Mouse (Mus musculus) urinary bladder, postnatal 4 days (tissue): ENCODE data around the gene Gng10.
A peak's percentile ranks its signal among the peaks of the same experiment; 100 is the strongest.

ENCODE experiments used
- DNase-seq, 2 experiments: peaks; one replicate each; pipeline ENCODE4 v3.0.0; 2021 to 2022; ENCODE audit warnings: low spot score in 2 of 2

Gng10 gene

DNA sequence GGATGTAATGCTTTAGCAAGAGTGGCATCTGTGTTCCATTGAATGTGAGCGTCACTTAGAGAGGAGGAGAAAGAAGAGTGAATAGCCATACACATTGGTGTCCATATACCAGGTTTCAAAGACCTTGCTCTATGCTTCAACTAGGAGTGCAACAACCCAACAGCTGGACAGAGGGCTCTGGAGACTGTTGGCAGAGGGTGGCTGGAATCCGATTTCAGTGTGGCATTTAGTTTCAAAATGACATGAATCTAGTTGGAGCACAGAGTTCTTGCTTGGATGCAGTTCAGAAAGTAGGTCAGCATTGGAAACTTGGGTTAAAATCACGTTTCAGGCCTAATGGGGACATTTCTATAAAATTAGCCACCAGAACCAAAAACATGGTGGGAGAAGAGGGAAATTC lies 19.7 kb upstream of the Gng10 start:
- DNase-seq, result no peak

DNA sequence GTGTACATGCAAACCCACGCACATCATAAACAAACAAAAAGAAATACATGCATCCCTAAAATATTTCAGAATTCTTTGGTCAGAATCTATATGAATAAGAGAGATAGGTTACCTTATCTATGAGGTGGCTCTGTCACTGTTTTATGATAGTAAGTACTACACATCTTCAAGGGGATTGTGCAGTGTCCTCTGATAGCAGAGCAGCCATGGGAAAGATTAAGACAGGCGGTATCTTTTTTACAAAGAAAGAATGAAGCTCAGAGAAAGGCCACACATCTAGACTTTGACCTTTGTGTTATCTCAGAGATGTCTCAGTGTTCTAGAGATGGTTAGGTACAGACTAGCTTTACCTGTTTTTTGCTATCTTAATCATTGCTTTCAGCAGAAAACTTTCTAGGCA lies 18.0 kb upstream of the Gng10 start:
- DNase-seq, result no peak

GRCm38 (mm10) chr4:59034325-59034917 lies 467 bp upstream of the Gng10 start:
- DNase-seq, result no peak

DNA sequence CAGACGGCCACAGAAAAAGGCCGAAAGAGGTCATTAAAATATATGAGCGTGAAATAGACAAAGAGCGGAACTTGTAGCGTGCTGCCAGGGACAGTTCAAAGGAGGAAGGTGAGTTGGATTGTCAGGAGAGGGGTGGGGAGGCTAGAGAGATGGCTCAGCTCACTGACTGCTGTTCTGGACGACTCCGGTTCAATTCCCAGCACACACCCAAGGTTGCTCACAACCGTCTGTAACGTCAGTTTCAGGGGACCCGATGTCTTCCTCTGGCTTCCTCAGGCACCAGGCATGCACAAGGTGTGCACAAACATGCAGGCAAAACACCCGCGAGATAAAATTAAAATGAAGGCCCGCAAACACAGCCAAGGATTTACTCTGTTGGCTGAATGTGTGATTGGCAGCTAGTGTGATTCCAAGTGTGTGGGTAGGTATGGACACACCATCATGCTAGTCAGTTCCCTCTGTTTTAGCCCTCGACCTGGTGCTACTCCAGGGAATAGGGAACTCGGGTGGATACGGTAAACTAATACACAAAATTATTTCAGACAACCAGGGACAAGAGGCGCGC lies 980 bp downstream of the Gng10 start:
- DNase-seq, result no peak

DNA sequence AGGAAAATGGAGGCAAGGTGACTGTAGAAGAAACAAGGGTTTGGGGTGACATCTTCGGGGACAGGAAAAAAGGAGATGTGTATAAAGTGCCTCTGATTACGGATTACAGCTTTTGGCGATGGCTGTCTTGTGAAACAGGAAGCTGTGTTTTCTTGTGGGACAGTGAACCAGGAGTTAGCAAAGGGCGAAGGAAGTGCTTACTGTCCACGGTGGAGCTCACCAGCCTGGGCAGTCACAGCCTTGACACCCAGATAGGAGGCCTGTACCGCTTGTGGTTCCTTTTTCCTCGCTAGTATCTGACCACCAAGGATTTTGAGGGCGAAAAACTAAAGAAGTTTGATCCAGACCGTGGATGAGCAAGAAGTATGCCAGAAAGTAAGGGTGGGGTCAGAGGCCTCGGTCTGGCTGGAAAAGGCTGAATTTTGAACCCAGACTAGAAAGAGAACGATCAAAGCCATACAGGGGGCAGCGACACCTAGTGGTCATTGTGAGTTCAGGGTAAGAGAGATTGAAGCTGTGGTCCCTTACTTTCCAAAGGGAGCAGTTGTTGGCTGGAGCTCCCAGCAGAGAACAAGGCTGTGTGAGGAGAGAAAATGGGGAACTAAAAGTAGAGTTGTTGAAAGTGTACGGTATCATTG lies 1.7 kb downstream of the Gng10 start:
- DNase-seq, result peak; percentile 55 to 71

DNA sequence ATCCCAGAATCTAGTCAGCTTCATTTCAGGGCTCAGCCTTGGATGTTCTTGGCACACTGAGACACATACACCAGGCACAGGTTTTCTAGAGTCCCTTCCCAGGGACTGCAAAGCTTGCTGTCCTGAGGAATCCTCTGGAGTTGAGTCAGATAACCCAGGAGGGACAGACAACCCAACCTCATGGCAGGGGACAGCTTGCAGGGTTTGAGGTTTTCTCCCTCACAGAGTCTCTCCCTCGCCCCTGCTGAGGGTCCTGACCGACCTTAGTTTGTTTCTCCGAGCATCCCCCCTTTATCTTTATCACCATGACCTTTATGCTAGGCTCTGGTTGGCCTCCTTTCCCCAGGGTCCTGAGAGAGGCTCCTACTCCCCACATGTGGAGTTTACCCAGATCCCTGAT lies 2.6 kb downstream of the Gng10 start:
- no peak for DNase-seq

DNA sequence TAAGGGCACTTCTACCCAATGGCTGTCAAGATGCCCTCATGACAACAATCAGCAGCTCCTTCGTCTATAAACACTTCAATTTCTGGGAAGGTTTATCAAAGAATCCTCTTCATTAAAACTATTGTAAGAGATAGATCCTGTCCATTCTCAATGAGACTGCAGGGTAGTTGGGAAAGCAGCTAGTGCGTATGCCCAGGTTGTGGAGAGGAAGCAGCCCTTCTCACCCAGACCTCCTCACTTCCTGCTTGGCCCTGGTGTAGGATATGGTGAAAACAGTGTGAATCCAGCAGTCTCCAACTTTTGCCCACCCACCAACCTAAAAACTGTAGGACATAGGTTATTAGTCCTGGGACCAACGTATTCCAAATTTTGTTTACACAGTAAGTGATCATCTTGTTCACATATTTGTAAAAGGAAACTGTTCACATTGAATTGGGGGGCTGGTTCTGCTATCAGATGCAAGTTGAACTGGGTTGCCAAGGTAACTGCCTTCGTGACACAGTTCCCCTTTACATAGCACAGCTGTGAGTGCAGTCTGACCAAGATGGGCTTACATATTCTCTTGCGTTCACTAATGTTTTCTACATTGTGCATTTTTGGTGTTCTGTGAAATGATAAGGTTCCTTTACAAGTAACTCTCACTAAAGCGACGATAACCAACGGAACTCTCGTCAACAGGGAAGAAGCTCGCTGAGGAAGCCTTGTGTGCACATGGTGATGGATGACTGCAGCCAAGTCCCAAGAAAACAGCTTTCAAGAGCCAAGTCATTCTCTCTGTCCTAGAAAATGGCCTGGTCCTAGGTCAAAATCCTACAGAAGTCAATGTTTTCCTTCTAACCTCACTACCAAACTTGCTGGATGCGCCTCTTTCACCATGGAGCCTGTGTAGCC lies 5.8 kb downstream of the Gng10 start:
- DNase-seq, result no peak

- no peak for DNase-seq
Measured at GRCm38 (mm10) chr4:59043074-59043473, 8.2 kb downstream of the Gng10 start.

DNA sequence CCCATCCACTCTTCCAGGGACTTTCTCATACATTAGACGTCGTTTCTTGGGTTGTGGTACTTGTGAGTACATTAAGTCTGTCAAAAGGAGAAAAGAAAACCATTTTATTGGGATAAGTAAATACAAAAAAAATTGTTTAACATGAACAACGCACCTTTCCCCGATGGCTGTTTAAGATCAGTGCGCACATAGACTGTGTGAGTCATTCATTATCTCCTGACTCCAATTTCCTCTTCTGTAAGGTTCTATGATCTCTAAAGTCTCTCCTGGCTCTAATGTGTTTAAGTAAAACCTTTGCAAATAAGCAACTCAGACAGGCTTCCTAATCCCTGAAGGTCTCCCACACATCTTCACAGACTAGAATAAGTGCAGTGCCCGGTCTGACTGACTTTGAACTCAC lies 9.0 kb downstream of the Gng10 start:
- no peak for DNase-seq

- DNase-seq, result no peak
Measured at GRCm38 (mm10) chr4:59047222-59047621, 12.3 kb downstream of the Gng10 start.

- no peak for DNase-seq
Measured at GRCm38 (mm10) chr4:59051081-59051480, 16.2 kb downstream of the Gng10 start.

GRCm38 (mm10) chr4:59057929-59058328 lies 23.0 kb downstream of the Gng10 start:
- DNase-seq, result no peak

- DNase-seq, result no peak
Measured at GRCm38 (mm10) chr4:59062526-59062925, 27.6 kb downstream of the Gng10 start.

GRCm38 (mm10) chr4:59069276-59069675 lies 34.4 kb downstream of the Gng10 start:
- no peak for DNase-seq

DNA sequence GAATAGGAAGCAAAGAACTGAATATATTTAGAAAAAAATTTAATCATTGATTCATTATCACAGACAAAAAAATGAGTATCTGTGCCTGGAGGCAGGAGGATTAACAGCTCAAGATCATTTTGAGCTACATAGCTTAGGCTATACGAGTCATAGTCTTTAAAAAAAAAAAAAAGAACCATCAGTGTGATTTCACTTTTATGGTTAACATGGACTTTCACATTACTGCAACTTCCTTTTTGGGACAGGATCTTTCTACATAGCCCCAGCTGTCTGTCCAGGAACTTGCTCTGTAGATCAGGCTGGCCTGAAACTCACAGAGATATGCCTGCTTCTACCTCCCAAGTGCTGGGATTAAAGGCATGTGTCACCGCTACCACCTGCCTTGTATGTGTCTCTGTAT lies 48.5 kb downstream of the Gng10 start:
- no peak for DNase-seq

- DNase-seq, result no peak
Measured at GRCm38 (mm10) chr4:59089391-59089790, 54.5 kb downstream of the Gng10 start.
